Mouse (Mus musculus) G1E (cell line): ENCODE data around the gene Spag7. TPM values are rescaled to one million over a fixed set of nuclear protein-coding genes. Genes with fewer than 3 reads are reported as not detected.

ENCODE experiments used
- ATAC-seq: 2 replicates; pipeline ENCODE4 v1.8.0; 2016; ENCODE audit warnings: mild to moderate bottlenecking; ENCODE audit not compliant: insufficient number of reproducible peaks, poor library complexity, low FRiP score, severe bottlenecking; ENCODE audit errors: extremely low read depth
- DNase-seq: peaks from one replicate; pipeline ENCODE4 v3.0.0; 2012; ENCODE audit warnings: low spot score
- H3K27me3 ChIP-seq: 2 replicates; pipeline ENCODE4 v1.6.1; 2012; ENCODE audit warnings: mild to moderate bottlenecking, low read length, inconsistent platforms; ENCODE audit not compliant: insufficient read depth
- H3K36me3 ChIP-seq: replicated peaks from 2 replicates; pipeline ENCODE3; 2012; ENCODE audit warnings: mild to moderate bottlenecking, inconsistent platforms
- H3K4me1 ChIP-seq: 2 replicates; pipeline ENCODE4 v1.6.1; 2012; ENCODE audit warnings: low read depth, low read length, inconsistent platforms, mixed read lengths; ENCODE audit not compliant: insufficient read depth
- H3K4me3 ChIP-seq: 2 replicates; pipeline ENCODE4 v1.5.1; 2012; ENCODE audit warnings: low read depth, mild to moderate bottlenecking, inconsistent platforms, low read length, moderate library complexity, mixed read lengths
- H3K9me3 ChIP-seq: replicated peaks from 2 replicates; pipeline ENCODE4 v1.6.1; 2012; ENCODE audit warnings: inconsistent platforms
- CTCF ChIP-seq: IDR thresholded peaks from 2 replicates; pipeline ENCODE4 v1.5.1; 2012; ENCODE audit warnings: low read depth, low read length, inconsistent platforms, mixed read lengths
- GATA1 ChIP-seq: IDR thresholded peaks from 2 replicates; pipeline ENCODE4 v1.6.1; 2012; ENCODE audit warnings: borderline replicate concordance, low read length, inconsistent platforms, mixed read lengths
- GATA2 ChIP-seq: IDR thresholded peaks from 2 replicates; pipeline ENCODE4 v1.6.1; 2012; ENCODE audit warnings: low read depth, low read length, inconsistent platforms, borderline replicate concordance
- POLR2AphosphoS5 ChIP-seq: IDR thresholded peaks from 2 replicates; pipeline ENCODE4 v1.6.1; 2012; ENCODE audit warnings: low read depth, low read length, inconsistent platforms; ENCODE audit not compliant: insufficient replicate concordance
- TAL1 ChIP-seq: conservative IDR thresholded peaks from 2 replicates; pipeline ENCODE4 v1.6.1; 2012; ENCODE audit warnings: low read depth, low read length, inconsistent platforms, mixed read lengths
- polyA plus RNA-seq: library from polyadenylated mRNA; stranded (reverse); fragments of >175 nt; gene quantifications from 2 replicates; pipeline ENCODE4 v1.2.3, GENCODE M21; 2012
- total RNA-seq, 2 experiments: library from RNA; stranded (forward) in 1 of 2; stranded (reverse) in 1 of 2; fragments of 200-1000 nt in 1 of 2; fragments of >200 nt in 1 of 2; fragmentation: Nextera tagmentation in 1 of 2; gene quantifications; 2 replicates each; pipeline ENCODE4 v1.2.3; 2014 to 2017

The Spag7 gene
- total and polyA plus RNA-seq, 3 experiments: 64.2 to 152 (median 81.5) TPM

DNA sequence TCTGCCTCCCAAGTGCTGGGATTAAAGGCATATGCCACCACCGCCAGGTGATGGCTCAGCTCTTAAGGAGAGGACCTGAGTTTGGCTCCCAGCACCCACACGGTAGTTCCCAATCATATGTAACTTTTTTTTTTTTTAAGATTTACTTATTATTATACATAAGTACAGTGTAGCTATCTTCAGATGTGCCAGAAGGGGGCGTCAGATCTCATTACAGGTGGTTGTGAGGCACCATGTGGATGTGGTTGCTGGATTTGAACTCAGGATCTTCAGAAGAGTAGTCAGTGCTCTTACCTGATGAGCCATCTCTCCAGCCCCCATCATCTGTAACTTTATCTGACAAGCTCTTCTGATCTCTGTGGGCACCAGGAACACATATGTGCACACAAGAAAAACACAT lies 28.2 kb upstream of the Spag7 start:
- Histone ChIP-seq H3K9me3 (no peaks in the 10 kb centered on the region), H3K4me3 (no peak overlapping the region), H3K27me3 (no peaks in the 10 kb centered on the region), H3K36me3 (peaks cover 3% of the 10 kb centered on the region), H3K4me1 (peaks cover 23% of the 10 kb centered on the region)
- TF ChIP-seq CTCF: no peak
- no peak for TF ChIP-seq GATA1
- no peak for TF ChIP-seq TAL1
- TF ChIP-seq POLR2AphosphoS5: no peak
- TF ChIP-seq GATA2: no peak
- ATAC-seq: no peak
- DNase-seq: no peak

DNA sequence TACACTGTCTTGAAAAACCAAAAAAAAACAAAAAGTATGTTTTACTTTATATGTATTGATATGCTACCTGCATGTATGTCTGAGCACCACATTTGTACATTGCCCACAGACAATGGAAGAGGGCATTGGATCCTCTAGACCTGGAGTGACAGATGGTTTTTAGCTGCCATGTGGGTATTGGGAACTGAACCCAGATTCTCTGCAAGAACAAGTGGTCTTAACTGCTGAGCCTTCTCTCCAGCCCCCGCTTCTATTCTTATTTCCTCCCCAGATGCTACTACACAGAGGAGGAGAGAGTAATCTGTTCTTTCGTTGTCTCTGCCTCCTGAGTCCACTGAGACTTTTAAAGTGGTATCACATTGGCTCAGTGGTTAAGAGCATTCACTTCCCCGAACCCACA lies 24.3 kb upstream of the Spag7 start:
- DNase-seq (no peak), ATAC-seq (no peak)
- peaks cover 6% of the 10 kb centered on the region for H3K4me1 ChIP-seq
- no peak overlapping the region for H3K4me3 ChIP-seq
- H3K27me3 ChIP-seq: peaks cover 3% of the 10 kb centered on the region; the same call in 1 of the 2 replicates
- TF ChIP-seq TAL1: no peak
- TF ChIP-seq POLR2AphosphoS5: no peak
- no peak for TF ChIP-seq GATA1
- no peak for TF ChIP-seq CTCF
- TF ChIP-seq GATA2: no peak
- H3K36me3 ChIP-seq: no peaks in the 10 kb centered on the region
- H3K9me3 ChIP-seq: no peaks in the 10 kb centered on the region

DNA sequence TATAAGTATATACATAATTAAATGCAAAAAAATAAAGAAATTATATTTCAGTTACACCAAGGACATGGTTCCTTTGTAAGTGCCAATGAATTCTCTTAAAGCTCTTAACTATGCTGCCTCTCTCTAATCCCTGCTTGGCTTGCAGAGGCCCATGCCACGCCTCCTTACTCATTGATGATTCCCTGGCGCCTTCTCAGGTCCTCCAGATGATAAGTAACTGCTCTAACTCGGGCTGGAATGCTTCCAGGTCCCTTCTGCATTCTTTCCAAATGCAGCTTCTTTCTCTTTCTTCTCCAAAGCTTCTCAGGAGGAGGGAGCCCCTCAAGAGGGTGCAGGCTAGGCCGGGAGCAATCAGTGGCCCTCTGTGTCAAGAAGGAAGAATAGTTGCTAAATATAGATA lies 20.4 kb upstream of the Spag7 start:
- DNase-seq (no peak), ATAC-seq (no peak)
- peaks cover 20% of the 10 kb centered on the region for H3K36me3 ChIP-seq
- no peak overlapping the region for H3K4me3 ChIP-seq
- peaks cover 3% of the 10 kb centered on the region; the same call in 1 of the 2 replicates for H3K27me3 ChIP-seq
- H3K9me3 ChIP-seq: no peaks in the 10 kb centered on the region
- no peak for TF ChIP-seq POLR2AphosphoS5
- no peak for TF ChIP-seq CTCF
- TF ChIP-seq GATA1: no peak
- no peak for TF ChIP-seq GATA2
- TF ChIP-seq TAL1: no peak
- H3K4me1 ChIP-seq: peaks cover 24% of the 10 kb centered on the region

DNA sequence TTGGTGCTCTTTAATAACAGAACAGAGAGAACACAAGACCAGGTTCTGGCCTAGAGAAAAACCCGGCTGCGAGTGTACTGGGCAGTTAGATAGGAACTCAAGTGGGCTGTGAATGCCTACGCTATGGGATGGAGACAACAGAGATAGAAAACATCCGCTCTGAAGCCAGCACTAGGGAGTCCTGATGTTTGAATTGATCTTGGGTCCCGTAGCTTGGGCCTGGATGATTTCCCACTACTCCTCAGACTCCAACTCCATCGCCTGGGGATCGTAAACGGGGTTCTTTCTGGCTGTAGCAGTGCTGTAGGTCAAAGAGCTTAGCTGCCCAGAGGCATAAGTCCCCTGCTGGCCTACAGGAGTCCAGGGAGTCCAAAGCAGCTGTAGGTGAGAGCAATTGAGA lies 19.2 kb upstream of the Spag7 start:
- Histone ChIP-seq H3K4me1 (peaks cover 27% of the 10 kb centered on the region), H3K27me3 (peaks cover 3% of the 10 kb centered on the region; the same call in 1 of the 2 replicates), H3K9me3 (no peaks in the 10 kb centered on the region), H3K4me3 (peak overlapping the region; percentile 88), H3K36me3 (peaks cover 32% of the 10 kb centered on the region)
- TF ChIP-seq GATA1 (no peak), CTCF (no peak), GATA2 (no peak), POLR2AphosphoS5 (no peak), TAL1 (no peak)
- no peak for ATAC-seq
- DNase-seq: no peak

DNA sequence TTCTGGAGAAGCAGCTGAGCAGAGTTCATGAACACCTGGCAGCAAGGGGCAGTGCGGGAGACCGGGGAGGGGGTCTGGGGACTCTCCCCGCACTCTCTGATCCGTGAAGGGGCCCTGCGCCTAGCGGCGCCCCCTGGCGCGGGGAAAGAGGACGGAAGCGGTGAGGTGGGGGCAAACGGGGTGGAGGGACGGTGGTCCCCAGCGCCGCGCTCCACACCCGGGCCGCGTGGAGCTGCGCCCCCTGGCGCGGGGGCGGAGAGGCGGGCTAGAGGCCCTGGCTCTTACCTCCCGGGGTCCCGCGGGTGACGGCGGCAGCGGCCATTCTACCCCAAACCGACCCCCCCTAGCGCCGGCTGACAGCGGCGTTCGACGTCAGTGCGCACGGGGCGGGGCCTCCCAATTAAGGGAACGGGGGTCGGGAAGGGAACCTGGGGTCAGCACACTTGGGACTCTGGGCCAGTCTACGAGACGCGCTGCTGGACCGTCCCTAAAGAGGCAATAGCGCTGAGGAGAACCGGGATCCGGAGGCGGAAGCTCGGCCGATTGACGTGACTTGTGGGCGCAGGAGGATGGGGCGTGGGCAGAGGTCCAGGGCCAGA lies 18.5 kb upstream of the Spag7 start, which contains the start of gene Camta2:
Gene Camta2, minus strand, starts transcription at position 505 of the 599 bp plus-strand sequence.
- ATAC-seq: peak; percentile 35; the same call in 1 of the 2 replicates
- peak; percentile 90 for DNase-seq
- TF ChIP-seq CTCF: peak; percentile 37
- TF ChIP-seq GATA2: no peak
- no peak for TF ChIP-seq POLR2AphosphoS5
- no peak for TF ChIP-seq TAL1
- TF ChIP-seq GATA1: no peak
- peaks cover 29% of the 10 kb centered on the region for H3K4me1 ChIP-seq
- H3K27me3 ChIP-seq: peaks cover 3% of the 10 kb centered on the region; the same call in 1 of the 2 replicates
- H3K4me3 ChIP-seq: peak within 1 kb of the TSS; percentile 88
- peaks cover 39% of the 10 kb centered on the region for H3K36me3 ChIP-seq
- H3K9me3 ChIP-seq: no peaks in the 10 kb centered on the region

DNA sequence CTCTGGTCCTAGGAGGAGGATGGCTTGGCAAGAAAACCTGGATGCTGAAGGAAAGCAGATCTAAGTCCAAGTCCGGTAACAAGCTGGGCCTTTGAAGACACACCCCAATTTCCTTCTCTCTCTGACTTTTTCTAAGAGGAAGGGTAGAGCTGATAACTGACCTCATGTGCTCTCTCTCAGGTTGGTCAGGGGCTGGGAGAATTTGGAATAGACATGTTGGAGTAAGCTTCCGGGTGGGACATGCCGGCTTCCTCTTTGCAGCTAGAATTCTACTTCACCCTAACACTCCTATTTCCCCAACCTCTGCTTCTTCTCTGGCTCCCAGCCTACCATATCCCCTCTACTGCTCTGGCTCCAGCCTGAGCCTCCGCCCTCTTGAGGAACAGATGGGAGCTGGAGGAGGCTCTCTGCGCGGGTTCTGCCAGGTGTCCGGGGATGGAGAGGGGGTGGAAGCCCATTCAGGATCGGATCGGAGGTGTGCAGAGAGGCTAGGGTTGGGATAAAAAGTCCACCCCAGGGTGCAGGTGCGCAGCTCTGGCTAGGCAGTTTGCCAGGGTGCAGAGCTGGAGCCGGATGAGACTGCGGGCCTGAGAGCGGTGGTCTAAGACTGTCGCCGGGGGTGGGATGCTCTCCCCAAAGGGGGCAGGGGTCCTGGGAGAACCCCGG lies 17.8 kb upstream of the Spag7 start:
- H3K4me3 ChIP-seq: peak overlapping the region; percentile 88
- H3K9me3 ChIP-seq: no peaks in the 10 kb centered on the region
- DNase-seq (peak; percentile 52), ATAC-seq (0 out of 2 replicates have a peak, but pooled peaks have one; percentile 4)
- H3K4me1 ChIP-seq: peaks cover 35% of the 10 kb centered on the region
- TF ChIP-seq GATA2 (no peak), TAL1 (no peak), GATA1 (no peak), CTCF (no peak), POLR2AphosphoS5 (no peak)
- H3K36me3 ChIP-seq: peaks cover 46% of the 10 kb centered on the region
- no peaks in the 10 kb centered on the region; the same call in 1 of the 2 replicates for H3K27me3 ChIP-seq
